Mouse (Mus musculus) olfactory bulb, adult 2 months (tissue): ENCODE measurements around the gene Zfand4.
"Not testable (repeated sequence)": the region's sequence is repeated elsewhere in the genome, so short reads cannot be mapped to it uniquely, and the experiment has no call there.

Experiments used
- CTCF ChIP-seq: fragments of 200-500 bp; IDR thresholded peaks from 2 replicates; pipeline ENCODE4 v1.5.1; 2012; ENCODE audit warnings: low read depth, mild to moderate bottlenecking, low read length, moderate library complexity; ENCODE audit not compliant: insufficient read depth
- POLR2A ChIP-seq: fragments of 200-500 bp; IDR thresholded peaks from 2 replicates; pipeline ENCODE4 v1.6.1; 2012; ENCODE audit warnings: mild to moderate bottlenecking, low read depth, low read length, moderate library complexity; ENCODE audit not compliant: insufficient read depth

- not testable (repeated sequence) for TF ChIP-seq CTCF, POLR2A
These were observed 29.2 kb upstream of the Zfand4 start for GRCm38 (mm10) chr6:116234821-116235220.
